Mouse (Mus musculus): ENCODE data around the gene Zbtb16. TPM values are rescaled to one million over a fixed set of nuclear protein-coding genes. Genes with fewer than 3 reads are reported as not detected.

Gene Zbtb16
- polyA plus RNA-seq, 1 experiment, result 7.4 TPM

DNA sequence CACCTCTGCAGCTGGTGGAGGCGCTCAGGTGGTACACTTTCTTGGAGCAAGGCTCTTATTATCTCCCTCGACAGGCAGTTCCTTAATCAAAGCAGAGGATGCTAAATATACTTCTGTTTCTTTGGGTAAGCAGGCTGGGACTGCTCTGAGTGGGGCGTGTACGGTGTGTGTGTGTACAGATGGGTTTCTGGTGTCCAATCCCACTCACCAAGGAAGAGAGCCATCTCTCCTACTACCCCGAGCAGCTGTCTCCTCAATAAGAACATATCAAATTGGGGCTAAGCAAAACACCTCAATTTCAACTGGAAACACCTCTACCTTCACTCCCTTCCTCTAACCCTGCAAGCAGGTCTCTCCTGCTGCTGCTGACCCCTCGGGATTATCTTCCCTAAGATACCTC lies 162.8 kb downstream of the Zbtb16 start:
- no peak for DNase-seq (ENCODE audit: low spot score)

DNA sequence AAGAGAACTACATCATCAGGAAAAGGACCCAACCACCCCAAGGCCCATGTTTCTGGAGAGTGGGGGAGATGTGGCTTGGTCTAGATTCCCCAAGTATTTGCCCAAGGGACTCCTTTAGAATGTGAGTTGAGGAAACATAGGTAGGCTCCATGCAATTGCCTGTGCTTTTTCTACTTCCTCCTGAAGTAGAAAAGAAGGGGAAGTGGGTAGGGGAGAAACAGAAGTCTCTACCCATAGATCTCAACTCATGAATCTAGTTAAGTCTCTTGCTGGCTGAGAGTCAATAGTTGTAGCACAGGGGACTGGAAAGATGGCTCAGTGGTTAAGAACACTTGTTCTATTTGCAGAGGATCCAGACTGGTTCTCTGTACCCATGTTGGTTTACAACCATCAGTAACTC lies 164.2 kb downstream of the Zbtb16 start:
- no peak for DNase-seq (ENCODE audit: low spot score)

- no peak for DNase-seq (ENCODE audit: low spot score)
These were observed 165.9 kb downstream of the Zbtb16 start for GRCm38 (mm10) chr9:48670156-48670555.

- DNase-seq (ENCODE audit: low spot score), result no peak
These were observed 166.3 kb downstream of the Zbtb16 start for GRCm38 (mm10) chr9:48669672-48670071.

DNA sequence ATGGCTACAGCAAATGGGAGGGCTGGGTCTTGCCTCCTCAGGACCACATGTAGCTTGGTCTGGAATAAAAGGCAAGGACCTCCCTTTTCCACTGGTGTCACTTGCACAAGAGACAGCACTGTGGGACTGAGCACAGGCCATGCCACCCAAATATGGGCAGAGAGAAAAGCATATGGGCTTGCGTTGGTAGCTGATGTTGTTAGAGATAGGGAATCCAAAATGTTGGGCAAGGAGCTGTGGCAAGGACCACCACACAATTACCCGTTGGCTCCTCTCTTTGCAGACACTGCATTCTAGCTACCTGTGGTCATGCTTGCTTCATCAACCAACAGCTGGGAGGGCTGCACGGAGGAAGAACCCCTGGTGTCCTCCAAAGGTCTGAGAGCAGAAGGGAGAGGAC lies 169.3 kb downstream of the Zbtb16 start:
- no peak for DNase-seq (ENCODE audit: low spot score)

DNA sequence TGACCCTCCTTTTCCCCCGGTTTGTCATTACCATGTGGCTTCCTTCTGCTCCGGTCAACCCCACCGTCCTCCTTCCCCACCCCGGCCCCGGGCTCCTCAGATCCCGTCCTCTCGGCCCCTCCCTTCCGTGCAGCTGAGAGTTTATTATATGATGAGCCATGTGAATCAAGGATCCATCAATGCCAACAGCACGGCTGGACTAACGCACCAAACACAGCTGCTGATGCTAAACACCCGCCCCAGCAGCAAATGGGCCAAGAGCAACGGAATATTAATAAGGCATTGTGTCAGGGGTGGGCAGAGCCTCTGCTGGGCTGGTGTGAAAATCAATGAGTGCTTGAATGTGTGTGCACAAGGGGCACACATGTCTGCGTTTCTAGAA lies 173.0 kb downstream of the Zbtb16 start:
- DNase-seq (ENCODE audit: low spot score), result no peak

DNA sequence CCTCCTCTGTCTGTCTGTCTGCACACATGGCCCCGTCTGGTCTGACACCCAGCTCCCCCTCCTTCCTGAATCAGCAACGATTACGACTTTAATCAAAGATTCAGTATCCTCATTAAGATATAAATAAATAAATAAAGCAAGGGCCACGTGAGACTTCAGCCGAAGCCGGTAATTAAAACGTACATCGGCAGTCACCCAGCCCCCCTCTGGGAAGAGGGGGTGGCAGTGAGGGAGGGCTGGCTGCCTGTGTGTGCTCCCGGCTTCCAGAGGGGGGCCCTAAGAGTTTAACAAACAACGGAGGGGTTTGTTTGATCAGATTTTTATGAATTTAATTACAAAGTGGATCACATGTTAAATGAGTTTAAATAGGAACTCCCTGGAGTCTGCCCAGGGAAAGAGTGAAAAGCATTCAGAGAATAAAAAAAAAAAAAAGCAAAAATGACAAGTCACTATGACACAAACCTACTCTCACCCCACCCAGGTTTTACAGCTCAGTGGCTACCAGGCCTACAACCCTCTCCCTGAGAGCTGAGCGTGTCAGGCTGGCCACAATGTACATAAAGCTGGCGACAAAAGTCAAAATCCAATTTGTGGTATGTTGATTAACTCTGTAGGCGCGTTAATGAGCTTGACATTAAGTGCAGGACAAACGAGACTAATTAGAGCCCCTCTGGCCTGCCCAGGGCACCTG lies 173.5 kb downstream of the Zbtb16 start:
- DNase-seq (ENCODE audit: low spot score), result no peak

DNA sequence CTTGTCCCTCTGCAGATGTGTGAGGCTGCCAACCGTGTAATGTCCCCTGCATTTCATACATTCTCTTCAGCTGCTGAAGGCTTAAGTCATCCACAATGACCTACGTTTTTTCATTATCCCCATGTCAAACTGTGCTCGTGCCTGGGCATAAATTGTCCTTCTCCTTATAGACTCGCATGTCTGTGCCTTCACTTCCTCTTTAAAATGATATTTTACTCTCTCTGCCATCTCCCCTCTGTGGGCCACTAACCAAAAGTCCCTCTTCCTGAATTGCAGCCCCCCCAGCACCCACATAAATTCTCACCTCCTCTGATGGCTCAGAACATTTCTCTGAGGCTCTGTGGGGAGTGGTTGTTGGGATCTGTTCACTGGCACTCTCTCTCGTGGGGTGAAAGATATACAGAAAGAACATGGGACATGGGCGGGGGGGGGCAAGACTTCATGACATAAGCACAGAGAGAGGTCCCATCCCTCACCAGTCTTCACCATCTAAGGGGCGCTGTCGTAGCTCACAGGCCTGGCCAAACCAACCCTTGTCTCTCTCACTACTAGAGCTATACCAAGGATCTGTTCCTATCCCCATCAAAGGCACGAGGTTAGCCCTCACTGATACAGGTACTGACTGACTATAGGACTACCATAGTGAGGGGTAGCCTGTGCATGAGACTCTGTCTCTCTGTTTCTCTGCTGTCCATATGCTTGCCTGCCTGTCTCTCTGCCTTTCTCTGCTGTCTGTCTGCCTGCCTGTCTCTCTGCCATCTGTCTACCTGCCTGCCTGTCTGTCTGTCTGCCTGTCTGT lies 174.6 kb downstream of the Zbtb16 start:
- no peak for DNase-seq (ENCODE audit: low spot score)

DNA sequence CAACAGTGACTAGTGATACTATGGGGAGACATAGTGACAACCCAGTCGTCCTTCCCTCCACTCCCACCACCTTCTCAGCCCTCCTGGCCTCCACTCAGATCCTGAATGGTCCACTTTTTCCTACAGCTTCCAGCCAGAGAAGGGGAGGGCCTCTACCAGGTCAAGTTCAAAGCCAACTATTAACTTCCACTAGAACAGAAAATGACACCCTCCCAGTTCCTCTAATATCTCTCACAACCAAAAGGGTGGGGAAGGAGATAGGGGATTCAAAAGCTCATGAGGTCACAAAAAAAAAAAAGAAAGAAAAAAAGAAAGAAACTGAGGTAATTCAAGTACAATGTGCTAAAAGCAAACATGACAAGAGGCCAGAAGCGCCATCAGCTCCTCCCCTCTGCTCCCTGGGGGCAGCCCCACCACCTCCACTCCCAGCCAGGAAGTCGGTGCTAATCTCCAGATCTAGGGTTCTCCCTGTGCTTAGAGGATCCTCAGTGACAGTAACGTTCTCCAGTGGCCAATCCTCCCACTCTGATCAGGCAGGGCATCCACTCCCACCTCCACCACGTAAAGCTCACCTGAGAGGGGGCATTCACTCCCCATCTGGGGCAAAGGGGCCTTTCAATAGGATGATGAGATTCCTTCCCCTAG lies 180.4 kb downstream of the Zbtb16 start:
- no peak for DNase-seq (ENCODE audit: low spot score)

DNA sequence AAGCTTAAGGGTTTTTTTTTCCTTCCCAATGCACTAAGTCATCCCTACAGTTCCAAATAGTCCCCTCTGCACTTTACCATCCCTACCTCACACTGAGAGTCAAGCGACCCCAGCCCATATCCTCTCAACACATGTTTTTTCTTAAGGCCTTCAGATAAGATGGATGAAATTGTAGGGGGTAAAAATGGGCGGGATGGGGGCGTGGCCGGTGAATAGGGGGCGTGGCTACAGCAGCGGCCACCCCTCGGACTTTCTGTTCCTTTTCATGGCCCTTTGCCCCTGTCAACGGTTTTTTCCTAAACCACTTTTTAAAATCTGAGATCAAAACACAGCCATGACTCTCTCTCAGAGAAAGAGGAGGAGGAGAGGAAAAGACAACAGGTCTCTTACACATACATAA lies 181.3 kb downstream of the Zbtb16 start:
- no peak for DNase-seq (ENCODE audit: low spot score)

GRCm38 (mm10) chr9:48653399-48654070 lies 182.5 kb downstream of the Zbtb16 start:
- DNase-seq (ENCODE audit: low spot score), result no peak

DNA sequence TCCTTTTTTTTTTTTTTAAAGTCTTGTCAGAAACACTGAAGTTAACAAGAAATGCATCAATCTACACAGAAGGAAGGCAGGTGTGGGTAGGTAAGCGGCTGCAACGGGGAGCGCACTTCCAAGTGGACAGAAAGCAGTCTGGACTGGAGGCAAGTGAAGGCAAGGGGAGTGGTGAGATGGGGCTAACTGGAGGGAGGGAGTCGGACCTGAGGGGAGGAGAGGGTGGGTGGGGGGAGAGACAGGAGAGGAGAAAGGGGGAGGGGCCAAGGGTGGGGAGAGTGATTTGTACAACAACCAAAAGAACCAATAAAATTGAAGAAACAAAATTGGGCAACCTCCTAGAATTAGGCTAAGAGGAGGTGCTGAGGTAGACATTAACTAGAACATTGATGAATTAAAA lies 184.0 kb downstream of the Zbtb16 start:
- peak; percentile 3 for DNase-seq (ENCODE audit: low spot score)

GRCm38 (mm10) chr9:48650846-48651245 lies 185.2 kb downstream of the Zbtb16 start:
- peak; percentile 14 for DNase-seq (ENCODE audit: low spot score)

DNA sequence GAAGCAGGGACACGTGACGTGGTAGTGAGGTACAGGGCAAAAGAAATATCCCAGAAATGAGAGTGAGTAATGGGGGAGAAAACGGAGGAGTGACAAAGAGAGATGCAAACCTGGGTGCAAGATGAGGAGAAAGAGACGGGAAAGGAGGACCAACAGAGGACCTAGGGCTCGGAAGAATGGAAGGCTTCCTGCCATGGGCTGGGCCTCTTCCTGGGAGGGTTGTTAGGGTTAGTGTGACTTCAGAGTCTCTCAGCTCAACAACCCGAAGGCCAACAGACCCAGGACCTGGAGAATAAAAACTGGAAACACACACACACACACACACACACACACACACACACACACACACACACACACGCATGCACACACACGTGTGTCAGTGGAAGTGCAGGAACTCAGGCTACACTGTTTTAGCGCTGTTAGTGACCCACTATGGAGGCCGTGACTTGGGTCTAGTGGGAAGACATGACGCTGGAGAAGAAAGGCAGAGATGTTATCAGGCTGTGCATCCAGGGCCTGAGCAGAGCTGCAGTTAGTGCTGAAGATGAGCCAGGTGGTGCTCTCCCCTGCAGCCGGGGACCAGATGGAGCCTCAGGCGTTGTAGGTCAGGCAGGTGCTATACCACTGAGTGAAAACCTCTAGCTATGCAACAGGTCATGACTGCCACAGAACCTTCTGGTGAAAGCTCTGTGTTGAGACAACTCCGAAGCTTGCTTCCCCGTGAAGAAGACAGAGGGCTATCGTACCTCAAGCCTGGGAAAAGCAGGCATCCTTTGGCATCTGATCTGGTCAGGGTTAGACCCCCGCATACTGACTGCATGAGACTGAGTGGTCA lies 186.0 kb downstream of the Zbtb16 start:
- DNase-seq (ENCODE audit: low spot score), result peak; percentile 20

- peak; percentile 33 for DNase-seq (ENCODE audit: low spot score)
These were observed 186.8 kb downstream of the Zbtb16 start for GRCm38 (mm10) chr9:48649098-48649766.

- peak; percentile 19 for DNase-seq (ENCODE audit: low spot score)
These were observed 187.5 kb downstream of the Zbtb16 start for GRCm38 (mm10) chr9:48648285-48649097.

DNA sequence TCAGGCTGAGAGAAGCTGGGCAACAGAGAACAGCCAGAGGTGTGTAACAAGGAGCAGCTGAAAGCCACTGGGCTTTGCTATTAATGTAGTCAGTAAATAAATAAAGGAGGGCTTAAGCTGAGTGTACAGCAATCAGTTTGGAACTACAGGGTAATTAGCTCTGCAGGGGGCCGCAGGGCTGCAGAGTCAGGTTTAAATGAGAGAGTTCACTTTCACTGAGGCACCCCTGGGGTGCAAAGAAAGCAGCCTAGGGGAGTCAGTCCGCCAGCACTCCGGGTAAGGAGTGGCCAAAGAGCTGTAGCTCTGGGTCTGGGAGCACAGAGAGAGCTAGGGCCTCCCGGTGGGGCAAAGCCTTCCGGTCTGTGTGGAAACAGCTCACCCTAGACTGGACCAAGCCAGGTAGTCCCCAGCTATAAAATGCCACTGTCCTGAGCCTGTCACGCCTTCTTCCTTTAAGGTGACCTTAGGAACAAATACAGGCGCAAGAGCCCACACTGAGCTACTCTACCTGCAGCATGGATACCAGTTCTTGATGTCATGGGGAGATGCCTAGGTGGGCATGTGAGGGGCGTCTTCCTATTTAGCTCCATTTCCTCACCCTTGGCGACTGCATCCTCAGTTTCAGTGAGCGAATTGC lies 188.3 kb downstream of the Zbtb16 start:
- DNase-seq (ENCODE audit: low spot score), result peak; percentile 19

DNA sequence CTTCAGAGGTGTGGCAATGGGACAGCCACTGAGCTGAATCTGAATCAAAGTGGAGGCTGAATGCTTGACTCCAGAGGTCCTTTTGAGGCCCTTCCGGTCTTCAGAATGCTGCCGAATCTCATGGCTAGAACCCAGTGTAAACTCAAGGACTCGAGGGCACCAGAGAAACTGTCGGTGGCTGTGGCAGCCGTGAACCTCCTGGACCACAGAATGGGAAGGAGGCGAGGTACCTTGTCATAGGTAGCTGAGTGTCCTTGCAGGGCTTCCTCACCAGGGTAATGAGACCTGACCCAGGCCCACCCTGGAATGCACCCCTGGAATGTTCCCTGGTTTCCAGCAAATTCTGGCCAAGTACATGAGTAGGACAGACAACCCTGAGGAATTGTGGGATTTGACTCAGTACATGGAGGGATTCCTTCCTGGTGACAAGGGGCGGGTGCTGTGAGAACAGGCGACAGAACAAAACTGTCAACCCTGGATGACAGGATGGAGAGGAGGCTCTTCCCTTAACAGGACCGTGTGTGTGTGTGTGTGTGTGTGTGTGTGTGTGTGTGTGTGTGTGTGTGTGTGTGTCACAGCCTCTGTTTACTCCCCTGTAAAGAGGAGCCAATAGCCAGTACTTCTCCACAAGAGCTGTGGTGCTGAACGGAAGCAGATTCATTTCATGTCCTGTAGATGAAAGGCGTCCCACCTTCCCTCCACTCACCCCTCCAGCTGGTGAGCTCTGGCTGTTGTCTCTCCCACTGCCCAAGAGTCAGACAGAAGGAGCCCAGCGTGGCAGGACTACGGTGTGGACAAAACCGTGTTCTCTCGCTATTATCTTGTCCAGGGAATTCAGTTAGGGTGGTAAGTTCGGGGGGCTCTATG lies 189.0 kb downstream of the Zbtb16 start:
- DNase-seq (ENCODE audit: low spot score), result peak; percentile 21
